Mouse (Mus musculus) gastrocnemius, postnatal 36 days (tissue): ENCODE measurements around the gene Rad54l. TPM values are rescaled to one million over a fixed set of nuclear protein-coding genes. Genes with fewer than 3 reads are reported as not detected.

Experiments used
- DNase-seq, 2 experiments: peaks; one replicate each; pipeline ENCODE4 v3.0.0; 2022
- intact Hi-C: fragments of 180-260 bp; cut with DNase I; formaldehyde crosslinking; loops from one replicate; pipeline ENCODE4 v1.15.1; 2025
- total RNA-seq, 2 experiments: library from RNA; stranded (reverse); gene quantifications; 2 replicates each; pipeline ENCODE4 v1.2.3; 2021

Rad54l gene
- total RNA-seq, 2 experiments from 2014 or later: 0.77 to 0.99 TPM

DNA sequence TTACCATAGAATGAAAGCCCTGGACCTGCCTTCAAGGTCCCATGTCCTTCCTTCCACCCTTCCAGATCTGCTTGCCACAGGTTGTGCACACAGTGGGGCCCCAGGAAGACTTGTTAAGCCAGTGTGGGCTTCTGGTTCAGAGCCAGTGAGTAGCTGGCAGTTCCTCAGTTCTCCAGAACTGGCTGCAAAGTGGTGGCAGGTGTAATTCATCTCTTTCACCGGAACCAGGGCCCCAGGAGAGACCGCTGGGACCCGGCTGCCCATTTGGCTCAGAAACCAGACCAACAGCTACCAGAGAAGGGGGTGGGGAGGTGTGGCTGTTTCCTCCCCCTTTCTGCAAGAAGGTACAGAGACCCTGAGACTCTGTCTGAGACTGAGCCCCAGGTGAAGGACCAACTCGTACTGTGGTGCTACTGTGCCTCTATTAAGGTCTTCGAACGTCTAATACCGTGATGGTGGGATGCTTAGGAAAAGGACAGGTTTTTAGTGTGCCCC, 19.9 kb upstream of the Rad54l start:
- intact Hi-C loops: no loop called here
- peak in 1 of 2 experiments; percentile 27 for DNase-seq

DNA sequence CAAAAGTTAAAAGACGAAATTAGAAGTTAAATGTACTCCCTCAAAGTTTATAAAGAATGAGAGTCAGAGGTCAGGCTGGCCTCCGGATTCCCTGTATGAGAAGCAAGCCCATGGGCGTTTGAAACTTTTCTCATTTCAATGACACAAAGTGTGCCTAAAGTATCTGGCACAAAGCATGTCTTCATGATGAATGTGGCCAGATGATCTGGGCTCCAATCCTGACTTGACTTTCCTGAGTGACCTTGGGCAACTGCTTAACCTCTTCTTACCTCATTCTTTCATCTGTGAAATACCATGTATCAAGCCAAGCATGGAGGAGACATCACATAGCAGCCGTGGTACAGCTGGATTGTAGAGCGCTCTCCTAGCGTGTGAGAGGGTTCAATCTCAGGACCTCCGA, 18.8 kb upstream of the Rad54l start:
- intact Hi-C loops: no loop called here
- no peak for DNase-seq

DNA sequence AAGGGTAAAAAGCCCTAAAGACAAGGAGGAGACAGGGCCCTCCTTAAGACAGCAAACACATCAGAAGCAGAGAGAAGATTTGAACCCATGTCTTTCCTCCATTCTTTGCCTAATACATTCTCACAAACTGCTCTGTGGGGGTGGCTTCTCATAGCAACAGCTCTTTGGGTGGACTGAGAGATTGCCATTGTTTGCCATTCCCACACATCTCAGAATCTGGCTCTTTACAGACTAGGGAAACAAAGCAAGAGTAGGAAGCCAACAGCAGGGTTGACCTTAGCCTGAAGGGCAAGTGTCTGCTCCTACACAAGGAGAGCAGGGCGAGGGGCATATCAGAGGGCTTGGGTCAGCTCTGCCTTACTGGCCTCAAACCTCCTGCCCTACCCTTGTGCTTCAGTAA, 18.2 kb upstream of the Rad54l start:
- DNase-seq: no peak
- intact Hi-C loops: no loop called here

DNA sequence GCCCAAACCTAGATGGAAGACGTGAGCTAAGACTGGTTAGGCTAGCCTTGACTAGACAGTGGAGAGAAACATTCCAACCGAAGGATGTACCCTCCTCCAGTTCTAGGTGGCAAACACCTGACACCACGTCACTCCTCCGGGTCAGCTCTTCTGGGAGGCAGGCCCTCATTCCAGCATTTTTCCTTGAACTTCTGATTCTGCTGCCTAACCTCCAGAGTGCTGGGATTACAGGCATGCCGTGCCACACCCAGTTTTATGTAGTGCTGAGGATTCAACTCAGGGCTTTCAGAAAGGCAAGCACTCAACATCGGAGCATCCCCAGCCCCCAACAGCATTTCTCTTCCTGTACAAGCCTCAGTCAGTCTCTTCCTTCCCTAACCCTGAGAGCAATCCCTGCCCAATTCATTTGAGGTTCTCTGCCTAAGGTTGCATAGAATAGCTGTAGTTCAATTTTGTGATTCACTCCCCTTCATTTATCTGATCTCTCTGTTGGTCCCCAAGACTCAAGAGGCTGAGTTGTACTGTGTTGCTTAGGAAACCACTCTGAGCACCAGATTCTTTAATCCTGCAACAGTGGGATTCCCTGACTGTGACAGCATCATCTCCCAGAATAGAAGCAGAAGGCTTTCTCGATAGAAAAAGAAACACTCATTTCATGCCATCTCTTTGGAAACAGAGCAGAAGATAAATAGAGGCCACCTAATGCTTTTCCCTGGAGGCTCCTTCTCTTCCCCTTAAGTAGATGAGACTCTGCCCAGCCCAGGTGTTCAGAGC, 17.5 kb upstream of the Rad54l start:
- DNase-seq: no peak
- intact Hi-C loops: no loop called here

DNA sequence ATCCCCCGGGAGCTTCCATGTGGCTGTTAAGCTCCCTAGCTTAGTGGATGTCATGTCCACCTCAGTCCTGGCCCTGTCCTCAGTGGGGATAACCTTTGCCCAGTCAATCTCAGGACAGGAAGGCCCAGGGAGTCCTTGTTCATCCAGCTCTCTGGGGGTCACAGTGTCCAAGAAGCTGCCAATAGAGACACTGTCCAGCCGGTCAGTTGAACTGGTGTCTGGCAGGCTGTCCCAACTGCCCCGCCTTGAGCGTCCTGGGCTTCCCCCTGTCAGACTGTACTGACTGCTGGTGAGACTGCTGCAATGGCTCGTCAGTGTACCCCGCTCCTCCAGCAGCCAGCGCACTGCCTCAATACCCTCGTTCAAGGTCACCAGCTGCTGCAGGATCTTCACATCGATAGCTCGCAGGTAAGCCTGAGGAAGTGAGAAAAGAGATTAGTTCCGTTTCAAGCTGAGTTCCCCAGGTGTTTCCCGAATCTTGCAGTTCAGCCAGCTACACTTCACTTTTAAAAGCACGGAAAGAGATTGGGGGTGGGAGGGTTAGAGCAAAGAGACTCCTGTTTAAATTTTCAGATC, 14.0 kb upstream of the Rad54l start:
- DNase-seq: no peak
- intact Hi-C loops: no loop called here

DNA sequence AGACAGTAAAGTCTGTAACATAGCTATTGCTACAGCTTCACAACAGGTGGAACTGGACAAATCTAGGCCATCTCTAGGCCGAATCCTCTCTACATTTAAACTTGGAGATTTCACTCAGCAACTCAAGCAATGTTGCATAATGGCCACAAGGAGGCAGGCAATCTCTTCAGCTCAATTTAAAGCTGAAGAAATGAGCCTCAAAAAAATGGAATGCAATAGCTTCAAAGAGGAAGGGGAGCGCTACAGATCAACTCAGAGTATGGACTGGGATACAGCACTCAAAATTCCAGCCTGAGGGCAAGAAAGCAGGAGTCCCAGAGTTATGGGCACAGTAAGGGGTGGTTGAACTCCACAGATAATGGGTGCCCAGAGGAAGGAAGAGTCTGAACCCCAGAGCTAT, 11.5 kb upstream of the Rad54l start:
- intact Hi-C loops: no loop called here
- no peak for DNase-seq

DNA sequence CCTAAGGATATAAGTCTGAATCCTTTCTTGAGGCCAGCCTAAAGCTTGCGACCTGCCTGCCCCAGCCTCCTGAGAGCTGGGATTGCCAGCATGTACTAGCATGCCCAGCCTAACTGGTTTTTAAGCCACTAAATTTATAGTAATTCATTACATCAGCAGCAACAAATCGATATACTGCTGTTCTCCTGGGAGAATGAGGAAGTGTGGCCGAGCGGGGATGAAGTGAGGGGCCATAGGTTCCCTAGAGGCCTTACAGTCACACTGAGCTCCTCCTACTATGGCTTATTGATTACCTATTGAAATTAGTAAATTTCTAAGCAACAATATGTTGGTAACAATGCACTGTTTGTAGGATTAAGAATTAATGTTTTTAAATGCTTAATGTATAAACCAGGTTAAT, 9.6 kb upstream of the Rad54l start:
- DNase-seq: no peak
- intact Hi-C loops: no loop called here

DNA sequence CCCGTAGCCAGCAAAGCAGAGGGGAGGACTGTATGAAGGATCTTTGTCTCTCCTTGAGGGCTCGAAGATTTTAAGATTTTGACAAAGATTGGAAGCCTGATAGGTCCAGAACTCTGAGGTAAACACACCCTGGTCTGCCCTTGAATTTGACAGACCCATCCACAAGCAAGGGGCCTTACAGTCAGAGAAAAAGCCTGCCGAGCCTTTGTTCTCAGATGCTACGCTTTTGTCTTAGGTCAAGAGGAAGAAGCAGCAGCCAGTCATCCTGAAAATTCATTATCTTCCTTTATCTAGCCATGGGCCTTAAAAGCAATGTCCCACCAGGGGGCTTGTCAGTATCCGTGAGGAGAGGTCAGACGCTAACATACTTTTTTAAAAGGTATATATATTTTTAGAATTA, 4.5 kb upstream of the Rad54l start:
- intact Hi-C loops: no loop called here

DNA sequence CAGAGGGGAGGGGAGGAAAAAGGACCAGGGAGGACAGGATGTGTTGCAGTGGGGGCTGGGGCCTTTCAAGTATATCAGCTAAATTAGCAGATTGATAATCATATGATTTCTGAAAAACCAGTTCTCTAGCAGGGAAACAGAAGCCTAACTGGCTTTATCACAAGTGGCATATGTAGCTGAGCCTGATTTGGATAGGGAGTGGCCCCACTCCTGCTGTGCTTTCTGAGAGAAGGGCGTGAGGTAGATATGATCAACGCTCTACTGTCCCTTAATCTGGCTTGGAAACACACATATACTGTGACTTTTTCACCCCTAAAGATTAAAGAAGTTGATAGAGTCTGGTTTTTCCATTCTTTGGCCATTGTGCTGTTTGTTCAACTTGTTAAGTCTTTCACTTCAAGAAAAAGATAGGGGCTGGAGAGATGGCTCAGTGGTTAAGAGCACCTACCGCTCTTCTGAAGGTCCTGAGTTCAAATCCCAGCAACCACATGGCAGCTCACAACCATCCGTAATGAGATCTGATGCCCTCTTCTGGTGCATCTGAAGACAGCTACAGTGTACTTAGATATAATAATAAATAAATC, 2.4 kb upstream of the Rad54l start:
- intact Hi-C loops: no loop called here

More for the DNA sequence above, 4.5 kb upstream of the Rad54l start:
- DNase-seq: no peak

DNA sequence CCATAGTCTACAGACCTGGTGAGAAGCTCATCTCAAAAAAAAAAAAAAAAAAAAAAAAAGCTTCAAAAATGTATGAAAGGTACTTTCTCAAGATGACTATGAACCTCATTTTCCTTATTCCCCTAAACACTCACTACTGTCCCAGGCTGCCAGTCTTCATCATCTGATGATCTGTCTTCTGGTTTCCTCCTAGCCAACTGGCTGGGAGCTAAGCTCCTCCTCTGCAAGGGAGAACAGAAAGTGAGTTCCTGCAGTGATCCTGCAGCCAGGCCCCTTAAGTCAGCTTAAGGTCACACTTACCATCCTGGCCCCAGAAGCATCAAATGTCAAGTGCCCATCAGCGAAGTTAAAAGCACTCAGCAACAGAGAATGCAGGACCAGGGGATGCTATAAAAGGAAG, 728 bp downstream of the Rad54l start:
- DNase-seq: no peak
- intact Hi-C loops: no loop called here

More for the DNA sequence above, 2.4 kb upstream of the Rad54l start:
- no peak for DNase-seq

DNA sequence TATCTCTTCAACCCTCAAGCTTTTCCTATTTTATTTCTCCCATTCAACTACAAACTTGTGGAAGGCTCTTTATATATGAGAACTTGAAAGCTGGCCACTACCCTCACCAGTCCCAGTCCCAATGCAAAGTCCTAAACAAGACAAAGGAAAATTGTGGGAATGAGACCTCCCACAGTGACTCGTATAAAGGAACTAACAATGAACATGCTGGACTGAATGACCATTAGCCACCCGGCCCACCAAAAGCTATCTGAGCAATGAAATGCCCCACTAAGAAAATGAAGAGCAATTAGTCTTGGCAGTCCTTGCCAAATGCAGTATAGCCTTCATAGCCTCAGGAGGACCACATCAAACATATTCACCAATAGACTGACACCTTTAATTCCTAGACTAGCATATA, 12.0 kb downstream of the Rad54l start:
- intact Hi-C loops: no loop called here
- no peak for DNase-seq

DNA sequence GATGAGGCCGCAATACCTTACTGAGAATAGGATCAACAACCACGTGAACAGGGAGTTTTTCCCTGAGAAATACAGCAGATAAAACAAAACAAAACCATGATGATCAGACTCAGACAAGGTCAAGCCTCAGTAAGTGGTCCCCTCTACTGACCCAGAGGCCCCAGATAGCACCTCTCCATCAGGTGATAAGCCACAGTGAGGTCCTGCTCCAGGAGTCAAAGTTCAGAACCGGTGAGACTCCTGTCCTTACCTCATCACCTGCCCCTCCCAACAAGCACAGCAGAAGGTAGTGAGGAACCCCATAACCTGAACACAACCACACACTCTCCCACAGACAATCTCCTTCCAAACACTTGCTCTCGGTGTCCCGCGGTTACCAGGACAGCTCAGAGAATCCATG, 12.8 kb downstream of the Rad54l start:
- no peak for DNase-seq
- intact Hi-C loops: no loop called here

DNA sequence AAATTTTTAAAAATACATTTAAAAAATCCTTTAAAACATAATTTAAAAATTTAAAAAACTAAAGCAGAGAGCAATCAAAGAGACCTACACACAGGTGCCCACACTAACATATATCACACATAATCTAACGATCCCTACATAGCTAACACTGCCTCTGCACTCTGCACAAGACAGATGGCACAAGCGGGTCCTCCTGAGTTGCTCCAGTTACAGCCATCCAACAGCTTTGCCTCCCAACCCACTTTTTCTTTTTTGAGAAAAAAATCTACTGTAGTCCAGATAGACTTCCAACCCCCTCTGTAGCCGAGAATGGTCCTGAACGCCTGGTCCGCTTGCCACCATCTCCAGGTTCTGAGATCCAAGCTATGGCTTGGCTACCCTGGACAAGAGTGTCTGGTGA, 18.2 kb downstream of the Rad54l start:
- intact Hi-C loops: no loop called here
- no peak for DNase-seq

DNA sequence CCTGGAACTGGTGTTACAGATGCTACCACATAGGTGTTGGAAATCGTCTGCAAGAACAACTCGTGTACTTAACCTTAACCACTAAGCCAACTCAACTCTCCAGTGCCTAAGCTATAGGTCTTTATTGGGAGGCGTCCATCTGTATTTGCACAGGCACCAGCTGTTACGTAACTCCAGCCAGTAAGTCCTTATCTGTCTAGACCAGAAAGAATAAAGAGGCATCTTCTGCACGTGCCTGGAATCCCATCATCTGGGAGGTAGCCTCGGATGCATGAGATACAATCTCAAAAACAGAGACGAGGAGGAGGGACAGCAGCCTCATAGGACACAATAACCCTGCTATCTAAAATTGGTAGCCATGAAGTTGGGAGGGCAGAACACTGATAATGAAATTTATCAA, 22.5 kb downstream of the Rad54l start:
- intact Hi-C loops: no loop called here
- no peak for DNase-seq

DNA sequence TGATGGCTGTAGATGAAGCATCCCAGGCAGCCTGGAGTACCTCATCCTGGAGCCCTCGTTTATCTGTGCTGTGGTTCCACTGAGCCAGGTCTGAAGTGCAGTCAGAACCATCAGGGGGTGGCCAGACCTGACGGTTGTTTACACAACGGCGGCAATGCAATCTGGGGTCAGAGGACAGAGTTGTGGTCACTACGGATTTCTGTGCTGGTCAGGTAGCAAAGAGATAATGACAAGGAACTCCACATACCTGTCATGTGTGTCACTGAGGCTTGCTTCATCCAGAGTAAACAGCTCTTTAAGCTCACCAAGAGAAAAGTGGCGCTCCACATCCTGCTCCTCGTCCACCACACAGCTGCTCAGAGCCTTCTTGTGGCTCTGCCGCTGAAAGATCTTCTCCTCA, 26.3 kb downstream of the Rad54l start:
- DNase-seq: no peak
- intact Hi-C loops: no loop called here

DNA sequence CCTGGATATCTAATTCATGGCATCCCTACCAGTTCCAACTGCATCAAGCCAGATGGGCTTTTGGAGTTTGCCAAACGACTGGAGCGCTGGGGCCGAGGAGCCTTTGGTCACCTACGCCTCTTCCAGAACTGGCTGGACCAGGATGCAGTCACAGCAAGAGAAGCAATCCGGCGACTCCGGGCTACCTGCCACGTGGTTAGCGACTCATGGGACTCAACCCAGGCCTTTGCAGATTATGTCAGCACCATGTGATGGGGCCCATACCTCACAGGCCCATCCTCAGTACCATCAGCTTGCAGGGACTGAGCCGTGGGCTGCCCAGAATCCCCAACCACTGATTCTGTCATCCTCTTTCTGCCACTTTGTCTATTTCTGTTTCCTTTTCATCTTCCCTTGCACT, 27.2 kb downstream of the Rad54l start:
- no peak for DNase-seq
- intact Hi-C loops: no loop called here

DNA sequence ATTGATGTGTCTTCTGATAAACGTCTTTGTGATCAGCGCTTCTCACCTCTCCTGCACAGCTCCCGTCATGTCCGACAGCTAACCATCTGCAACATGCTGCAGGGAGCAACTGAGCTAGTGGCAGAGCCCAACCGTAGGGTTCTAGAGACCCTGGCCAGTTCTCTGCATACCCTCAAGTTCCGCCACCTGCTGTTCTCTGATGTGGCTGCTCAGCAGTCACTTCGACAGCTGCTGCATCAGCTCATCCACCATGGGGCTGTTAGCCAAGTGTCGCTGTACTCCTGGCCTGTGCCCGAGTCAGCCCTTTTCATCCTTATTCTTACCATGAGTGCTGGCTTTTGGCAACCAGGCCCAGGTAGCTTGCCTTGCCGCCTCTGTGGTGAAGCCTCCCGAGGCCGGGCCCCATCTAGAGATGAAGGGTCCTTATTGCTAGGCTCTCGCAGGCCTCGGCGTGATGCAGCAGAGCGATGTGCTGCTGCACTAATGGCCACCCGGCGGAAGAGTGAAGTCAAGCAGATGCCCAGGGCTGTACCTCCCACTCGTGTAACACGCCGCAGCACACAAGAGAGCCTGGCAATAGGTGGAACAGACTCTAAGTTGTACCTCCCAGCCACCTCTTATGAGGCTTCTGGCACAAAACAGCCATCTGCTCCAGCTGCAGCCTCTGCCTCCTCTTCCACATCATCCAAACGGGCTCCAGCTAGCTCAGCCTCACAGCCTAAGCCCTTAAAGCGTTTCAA, 34.8 kb downstream of the Rad54l start:
- DNase-seq: no peak
- intact Hi-C loops: no loop called here

DNA sequence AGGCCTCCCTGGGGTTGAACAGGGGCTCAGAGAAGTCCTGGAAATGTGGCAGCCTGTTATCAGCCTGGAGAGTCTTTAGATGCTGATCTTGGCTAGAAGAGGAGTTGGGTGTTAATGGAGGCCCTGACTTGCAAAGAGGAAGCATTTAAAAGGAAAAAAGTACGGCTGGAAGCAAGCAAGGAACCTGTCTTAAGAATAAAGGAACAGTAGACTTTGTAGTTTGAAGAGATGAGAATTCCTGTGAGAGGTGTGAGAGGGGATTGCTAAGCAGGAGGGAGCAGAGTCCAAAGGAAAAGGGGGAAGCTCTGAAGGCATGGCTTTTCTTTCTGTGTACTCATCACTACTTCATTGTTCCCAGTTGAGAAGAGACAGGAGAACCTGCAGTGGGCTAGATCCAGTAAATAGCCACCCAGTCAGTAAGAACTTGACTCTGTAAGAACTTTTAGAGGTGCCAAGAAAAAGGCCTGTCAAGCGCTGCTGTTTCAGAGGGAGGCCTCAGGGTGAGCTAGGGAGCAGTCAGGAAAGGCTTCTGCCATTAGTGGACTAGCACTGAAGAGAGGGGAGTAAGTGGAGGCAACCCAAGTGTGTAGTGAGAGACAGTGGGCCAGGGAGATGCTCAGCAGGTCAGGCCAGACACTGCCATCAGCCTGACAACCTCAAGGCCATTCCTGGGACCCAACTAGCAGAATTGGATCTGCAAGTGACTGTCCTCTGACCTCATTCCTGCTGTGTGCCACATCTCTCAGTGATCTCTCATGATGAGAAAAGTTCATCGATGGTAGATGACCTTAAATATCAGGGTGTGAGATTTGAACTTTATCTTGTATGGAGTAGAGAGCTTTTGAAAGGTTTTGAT, 46.0 kb downstream of the Rad54l start:
- intact Hi-C loops: no loop called here
- no peak for DNase-seq

DNA sequence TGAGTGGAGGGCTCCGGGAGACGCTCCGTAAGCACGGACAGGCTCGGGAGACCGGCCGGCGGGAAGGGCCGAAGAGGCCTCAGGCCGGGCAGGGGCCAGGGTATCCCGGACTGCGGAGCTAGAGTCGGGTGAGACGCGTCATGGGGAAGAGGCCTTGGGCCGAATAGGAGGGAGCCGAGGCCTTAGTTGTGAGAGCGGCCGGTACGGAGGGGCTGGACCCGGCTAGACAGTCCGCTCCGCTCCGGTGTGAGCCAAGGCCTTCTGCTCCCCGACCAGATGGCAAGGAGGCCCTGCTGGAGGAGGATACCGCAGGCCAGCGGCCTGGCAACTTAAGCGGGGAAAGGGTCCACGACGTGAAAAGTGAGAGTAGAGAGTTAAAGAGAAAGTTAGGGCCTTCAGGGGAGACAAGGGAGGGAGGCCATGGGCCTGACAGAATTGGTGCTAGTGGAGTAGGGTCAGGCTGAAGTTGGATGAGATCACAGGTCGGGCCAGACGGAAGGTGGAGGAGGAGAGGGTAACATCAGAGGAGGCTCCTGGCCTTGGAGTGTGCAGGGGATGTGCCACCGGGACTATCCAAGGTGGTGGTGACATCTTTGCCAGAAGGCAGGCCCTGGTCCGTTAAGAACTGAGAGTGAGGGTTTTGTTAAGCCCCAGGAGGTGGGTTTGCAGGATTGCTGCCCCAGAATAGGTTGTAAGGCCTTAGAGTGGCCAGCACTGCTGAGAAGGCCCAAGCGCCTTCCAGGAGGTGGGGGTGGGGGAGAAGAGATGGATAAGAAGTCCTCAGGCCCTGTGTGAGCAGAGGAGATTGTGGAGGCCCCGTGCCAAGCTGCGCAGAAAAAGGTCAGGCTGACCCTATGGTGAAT, 46.9 kb downstream of the Rad54l start:
- intact Hi-C loops: no loop called here
- peak; percentile 21 to 51 for DNase-seq
